Mouse (Mus musculus) E14TG2a.4 (cell line): ENCODE measurements around the gene Cchcr1.

Source experiments
- CTCF ChIP-seq: conservative IDR thresholded peaks from 2 replicates; pipeline ENCODE4 v1.5.1; 2014; ENCODE audit warnings: low read length
- NANOG ChIP-seq: IDR thresholded peaks from 2 replicates; pipeline ENCODE4 v1.6.1; 2014; ENCODE audit warnings: borderline replicate concordance, low read length, mixed read lengths
- POU5F1 ChIP-seq: IDR thresholded peaks from 2 replicates; pipeline ENCODE4 v1.6.1; 2014; ENCODE audit warnings: low read length, borderline replicate concordance

DNA sequence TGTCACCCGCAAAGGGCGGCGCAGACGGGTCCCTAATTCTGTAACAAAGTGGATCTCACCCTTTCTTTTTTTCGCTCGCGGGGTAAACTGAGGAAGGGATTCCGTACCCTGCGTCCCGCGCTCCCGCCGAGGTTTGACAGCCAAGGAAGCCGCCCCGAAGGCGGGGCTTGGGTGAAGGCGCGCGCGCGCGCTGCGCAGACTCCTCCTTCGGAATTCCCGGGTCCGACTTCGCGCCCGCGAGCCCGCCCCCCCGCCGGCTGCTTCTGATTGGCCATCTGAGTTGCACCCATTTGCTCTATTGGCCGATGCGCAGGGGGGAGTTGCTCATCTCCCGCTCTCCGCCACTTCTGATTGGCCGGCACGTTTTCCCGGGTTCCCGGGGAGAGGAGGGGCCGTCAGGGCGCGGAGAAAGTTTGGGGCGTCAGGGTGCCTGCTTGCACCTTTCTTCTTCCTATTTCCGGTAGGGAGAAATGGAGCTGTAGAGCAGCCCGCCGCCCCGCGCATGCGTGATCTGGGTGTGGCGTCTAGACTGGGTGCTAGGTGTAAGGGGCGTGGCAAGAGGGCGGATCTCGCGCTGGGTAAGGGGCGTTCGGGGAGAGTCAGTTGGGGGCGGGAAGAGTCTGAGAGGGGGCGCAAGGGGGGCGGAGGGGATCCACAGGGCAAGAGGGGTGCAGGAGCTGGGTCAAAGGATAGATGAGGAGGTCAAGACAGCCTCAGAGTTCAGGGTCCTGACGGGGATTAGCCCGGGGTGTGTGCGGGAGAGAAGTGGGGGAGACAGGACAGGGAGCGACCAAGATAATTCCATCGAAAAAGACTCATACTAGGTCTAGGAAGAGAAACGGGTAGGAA lies at the start of gene Cchcr1, which contains the start of gene Tcf19:
- TF ChIP-seq CTCF (no peak), NANOG (no peak), POU5F1 (no peak)
